Mouse (Mus musculus): ENCODE measurements around the gene Pigq. TPM values are rescaled to one million over a fixed set of nuclear protein-coding genes. Genes with fewer than 3 reads are reported as not detected.

The Pigq gene
- polyA plus RNA-seq, 1 experiment from 2014 or later, result 77.1 TPM

DNA sequence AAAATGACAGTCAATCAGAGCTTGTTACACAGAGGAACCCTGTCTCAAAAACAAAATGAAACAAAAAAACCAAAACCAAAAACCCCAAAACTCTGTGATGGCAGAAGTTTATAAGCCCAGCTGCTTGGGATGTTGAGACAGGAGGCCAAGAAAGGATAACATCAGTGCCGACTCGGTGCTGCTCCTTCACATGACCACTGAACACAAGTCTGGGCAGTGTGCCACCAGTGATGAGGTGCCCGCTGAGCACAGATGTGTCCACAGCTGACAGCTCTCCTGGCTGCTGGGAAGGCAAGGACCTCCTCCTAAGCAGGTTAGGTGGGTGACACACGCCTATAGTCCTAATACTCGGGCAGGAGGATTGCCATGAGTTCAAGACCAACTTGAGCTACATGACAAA, 22.6 kb downstream of the Pigq start:
- no peak for ATAC-seq (replicated peaks; ENCODE audit: insufficient number of reproducible peaks, low FRiP score, low TSS enrichment)
- H3K27me3 ChIP-seq (ENCODE audit: control insufficient read depth, insufficient read depth, low read length), result no peaks in the 10 kb centered on the region
- no peaks in the 10 kb centered on the region for H3K9me3 ChIP-seq (replicated peaks; ENCODE audit: control insufficient read depth, low read length)
- 83% methylated on average over 5 of the region's 5 CpGs for WGBS (ENCODE audit: insufficient replicate concordance)
- H3K27ac ChIP-seq (ENCODE audit: low read depth, low read length), result no peak overlapping the region
- no peak overlapping the region for H3K9ac ChIP-seq (ENCODE audit: low read depth, low read length)
- no peak overlapping the region for H3K4me2 ChIP-seq
- no peak overlapping the region for H3K4me3 ChIP-seq (ENCODE audit: low read depth, low read length)
- H3K4me1 ChIP-seq (ENCODE audit: control insufficient read depth, insufficient read depth, low read length), result peaks cover 13% of the 10 kb centered on the region
- H3K36me3 ChIP-seq (ENCODE audit: control insufficient read depth, insufficient read depth, low read length), result peaks cover 4% of the 10 kb centered on the region

GRCm38 (mm10) chr17:25919786-25920642, 24.7 kb downstream of the Pigq start:
- peak; percentile 96 for ATAC-seq (replicated peaks; ENCODE audit: insufficient number of reproducible peaks, low FRiP score, low TSS enrichment)
- peak overlapping the region; percentile 94 for H3K27ac ChIP-seq (ENCODE audit: low read depth, low read length)
- peak overlapping the region; percentile 72 for H3K9ac ChIP-seq (ENCODE audit: low read depth, low read length)
- WGBS (ENCODE audit: insufficient replicate concordance), result 1% methylated on average over 39 of the region's 40 CpGs
- 0 out of 2 replicates have a peak, but pooled peaks cover 3% of the 10 kb centered on the region for H3K36me3 ChIP-seq (ENCODE audit: control insufficient read depth, insufficient read depth, low read length)
- peak overlapping the region; percentile 95 for H3K4me3 ChIP-seq (ENCODE audit: low read depth, low read length)
- H3K9me3 ChIP-seq (replicated peaks; ENCODE audit: control insufficient read depth, low read length), result no peaks in the 10 kb centered on the region
- peak overlapping the region; percentile 97 for H3K4me2 ChIP-seq
- H3K4me1 ChIP-seq (ENCODE audit: control insufficient read depth, insufficient read depth, low read length), result peaks cover 14% of the 10 kb centered on the region
- no peaks in the 10 kb centered on the region for H3K27me3 ChIP-seq (ENCODE audit: control insufficient read depth, insufficient read depth, low read length)

GRCm38 (mm10) chr17:25919144-25919785, 25.5 kb downstream of the Pigq start, which contains the start of gene Rab40c:
Rab40c (minus strand) TSS chr17:25919727.
- WGBS (ENCODE audit: insufficient replicate concordance), result under 1% methylated on average over 51 of the region's 78 CpGs
- Histone ChIP-seq H3K4me2 (peak within 1 kb of the TSS; percentile 97), H3K27ac (ENCODE audit: low read depth, low read length) (peak within 1 kb of the TSS; percentile 94), H3K9ac (ENCODE audit: low read depth, low read length) (peak within 1 kb of the TSS; percentile 92), H3K9me3 (replicated peaks; ENCODE audit: control insufficient read depth, low read length) (no peaks in the 10 kb centered on the region), H3K27me3 (ENCODE audit: control insufficient read depth, insufficient read depth, low read length) (no peaks in the 10 kb centered on the region), H3K4me3 (ENCODE audit: low read depth, low read length) (peak within 1 kb of the TSS; percentile 95), H3K36me3 (ENCODE audit: control insufficient read depth, insufficient read depth, low read length) (0 out of 2 replicates have a peak, but pooled peaks cover 3% of the 10 kb centered on the region), H3K4me1 (ENCODE audit: control insufficient read depth, insufficient read depth, low read length) (peaks cover 20% of the 10 kb centered on the region)
- ATAC-seq (replicated peaks; ENCODE audit: insufficient number of reproducible peaks, low FRiP score, low TSS enrichment), result no peak

DNA sequence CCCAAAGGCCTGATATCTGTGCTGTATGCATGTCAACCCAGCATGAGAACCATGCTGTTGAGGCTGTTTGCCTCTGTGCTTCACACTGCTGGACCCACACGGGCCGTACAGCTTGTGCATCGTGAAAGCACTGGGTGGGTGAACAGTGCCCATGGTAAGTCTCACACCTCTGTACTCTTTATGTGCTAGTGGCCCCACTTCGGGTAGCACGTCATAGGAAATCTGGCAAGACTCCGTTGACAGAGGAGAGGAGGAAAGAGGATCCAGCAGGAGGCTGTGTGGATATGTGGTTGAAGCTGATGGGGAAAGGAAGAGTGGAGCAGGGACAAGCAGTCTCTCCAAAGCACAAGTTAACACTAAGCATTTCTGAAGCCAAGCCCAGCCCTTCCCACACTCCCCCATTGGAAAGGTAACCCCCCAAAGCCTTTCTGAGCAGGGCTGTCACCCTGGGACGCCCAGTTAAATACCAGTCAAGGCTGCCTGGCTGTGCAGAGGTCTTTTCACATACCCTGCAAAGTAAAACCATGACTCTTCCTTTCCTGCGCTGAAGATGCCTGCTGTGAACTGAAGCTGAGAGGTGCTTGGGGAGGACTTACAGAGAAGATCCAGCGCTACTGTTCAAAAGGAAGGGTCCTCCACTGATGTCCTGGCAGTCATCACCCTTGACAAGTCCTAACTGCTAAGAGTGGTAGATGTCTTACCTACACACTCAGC, 26.5 kb downstream of the Pigq start:
- H3K4me2 ChIP-seq, result peak overlapping the region; percentile 97
- H3K4me1 ChIP-seq (ENCODE audit: control insufficient read depth, insufficient read depth, low read length), result peaks cover 29% of the 10 kb centered on the region
- WGBS (ENCODE audit: insufficient replicate concordance), result 70% methylated on average over 9 of the region's 9 CpGs
- H3K9me3 ChIP-seq (replicated peaks; ENCODE audit: control insufficient read depth, low read length), result no peaks in the 10 kb centered on the region
- H3K4me3 ChIP-seq (ENCODE audit: low read depth, low read length), result peak overlapping the region; percentile 95
- no peak for ATAC-seq (replicated peaks; ENCODE audit: insufficient number of reproducible peaks, low FRiP score, low TSS enrichment)
- H3K9ac ChIP-seq (ENCODE audit: low read depth, low read length), result peak overlapping the region; percentile 92
- 0 out of 2 replicates have a peak, but pooled peaks cover 3% of the 10 kb centered on the region for H3K36me3 ChIP-seq (ENCODE audit: control insufficient read depth, insufficient read depth, low read length)
- no peaks in the 10 kb centered on the region for H3K27me3 ChIP-seq (ENCODE audit: control insufficient read depth, insufficient read depth, low read length)
- no peak overlapping the region for H3K27ac ChIP-seq (ENCODE audit: low read depth, low read length)

DNA sequence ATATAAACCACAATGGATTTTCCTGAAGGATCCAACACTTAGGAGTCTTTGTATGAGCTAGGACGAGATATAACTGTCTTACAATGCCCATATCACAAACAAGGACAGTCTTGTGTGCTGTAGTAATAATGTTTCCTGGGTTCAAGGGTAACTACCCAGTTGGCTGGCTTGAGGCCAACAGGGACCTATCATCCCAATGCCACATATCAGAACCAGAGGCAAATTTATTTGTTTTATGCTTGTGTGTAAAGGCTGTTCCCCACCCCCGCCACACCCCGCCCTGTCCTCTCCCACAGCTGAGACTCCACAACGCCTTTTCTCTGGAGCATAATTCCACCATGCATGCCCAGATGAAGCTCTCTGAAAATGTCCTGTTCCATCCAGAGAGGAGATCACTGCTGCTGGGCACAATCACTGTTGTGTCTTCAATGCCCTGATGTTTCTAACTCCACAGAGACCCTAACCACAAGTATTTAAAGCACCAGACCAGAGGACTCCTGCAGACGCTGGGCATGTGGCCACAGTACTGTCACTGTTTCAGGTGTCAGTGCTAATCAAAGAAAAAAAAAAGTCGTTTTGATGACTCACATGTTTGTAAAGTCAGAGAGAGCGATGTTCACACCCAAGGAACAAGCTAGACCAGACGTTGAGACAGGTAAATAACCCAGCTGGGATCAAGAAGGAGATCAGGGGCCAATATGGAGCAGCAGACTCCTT, 27.6 kb downstream of the Pigq start:
- ATAC-seq (replicated peaks; ENCODE audit: insufficient number of reproducible peaks, low FRiP score, low TSS enrichment), result no peak
- Histone ChIP-seq H3K36me3 (ENCODE audit: control insufficient read depth, insufficient read depth, low read length) (0 out of 2 replicates have a peak, but pooled peaks cover 3% of the 10 kb centered on the region), H3K4me3 (ENCODE audit: low read depth, low read length) (no peak overlapping the region), H3K27ac (ENCODE audit: low read depth, low read length) (no peak overlapping the region), H3K9me3 (replicated peaks; ENCODE audit: control insufficient read depth, low read length) (no peaks in the 10 kb centered on the region), H3K27me3 (ENCODE audit: control insufficient read depth, insufficient read depth, low read length) (no peaks in the 10 kb centered on the region), H3K4me2 (no peak overlapping the region), H3K9ac (ENCODE audit: low read depth, low read length) (no peak overlapping the region), H3K4me1 (ENCODE audit: control insufficient read depth, insufficient read depth, low read length) (peaks cover 29% of the 10 kb centered on the region)
- WGBS (ENCODE audit: insufficient replicate concordance), result 81% methylated on average over 8 of the region's 8 CpGs

DNA sequence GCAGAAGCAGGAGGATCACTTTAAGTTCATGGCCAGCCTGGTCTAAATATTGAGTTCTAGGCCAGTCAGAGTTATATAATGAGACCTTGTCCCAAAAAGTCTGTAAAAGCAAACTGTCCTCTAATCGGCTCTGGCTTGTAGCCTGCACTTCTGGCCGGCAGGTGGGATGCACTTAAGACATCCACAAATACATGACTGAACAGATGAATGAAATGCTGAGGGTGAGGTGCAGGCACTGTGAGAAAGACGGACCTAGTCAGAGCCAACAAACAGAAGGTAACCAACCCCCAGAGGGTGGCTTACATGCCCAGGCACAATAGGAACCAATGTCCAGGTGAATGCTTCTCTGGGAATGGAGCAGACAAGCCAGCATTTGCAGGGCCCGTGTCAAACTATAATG, 30.4 kb downstream of the Pigq start:
- ATAC-seq (replicated peaks; ENCODE audit: insufficient number of reproducible peaks, low FRiP score, low TSS enrichment), result no peak
- Histone ChIP-seq H3K9me3 (replicated peaks; ENCODE audit: control insufficient read depth, low read length) (no peaks in the 10 kb centered on the region), H3K4me3 (ENCODE audit: low read depth, low read length) (no peak overlapping the region), H3K9ac (ENCODE audit: low read depth, low read length) (no peak overlapping the region), H3K27ac (ENCODE audit: low read depth, low read length) (peak overlapping the region; percentile 24; the same call in 1 of the 2 replicates), H3K4me2 (peak overlapping the region; percentile 16; the same call in 1 of the 2 replicates), H3K36me3 (ENCODE audit: control insufficient read depth, insufficient read depth, low read length) (0 out of 2 replicates have a peak, but pooled peaks cover 3% of the 10 kb centered on the region), H3K27me3 (ENCODE audit: control insufficient read depth, insufficient read depth, low read length) (no peaks in the 10 kb centered on the region), H3K4me1 (ENCODE audit: control insufficient read depth, insufficient read depth, low read length) (peaks cover 29% of the 10 kb centered on the region)
- WGBS (ENCODE audit: insufficient replicate concordance), result 72% methylated on average over 4 of the region's 4 CpGs

- H3K9ac ChIP-seq (ENCODE audit: low read depth, low read length), result no peak overlapping the region
- ATAC-seq (replicated peaks; ENCODE audit: insufficient number of reproducible peaks, low FRiP score, low TSS enrichment), result no peak
- H3K36me3 ChIP-seq (ENCODE audit: control insufficient read depth, insufficient read depth, low read length), result 0 out of 2 replicates have a peak, but pooled peaks cover 3% of the 10 kb centered on the region
- WGBS (ENCODE audit: insufficient replicate concordance), result 18% methylated on average over 1 of the region's 1 CpGs
- no peaks in the 10 kb centered on the region for H3K27me3 ChIP-seq (ENCODE audit: control insufficient read depth, insufficient read depth, low read length)
- H3K9me3 ChIP-seq (replicated peaks; ENCODE audit: control insufficient read depth, low read length), result no peaks in the 10 kb centered on the region
- peaks cover 29% of the 10 kb centered on the region for H3K4me1 ChIP-seq (ENCODE audit: control insufficient read depth, insufficient read depth, low read length)
- H3K4me2 ChIP-seq, result peak overlapping the region; percentile 16; the same call in 1 of the 2 replicates
- H3K27ac ChIP-seq (ENCODE audit: low read depth, low read length), result peak overlapping the region; percentile 24; the same call in 1 of the 2 replicates
- H3K4me3 ChIP-seq (ENCODE audit: low read depth, low read length), result no peak overlapping the region
Observed at GRCm38 (mm10) chr17:25913877-25914275, 30.9 kb downstream of the Pigq start.
